17 mouse cellular contexts compared by ENCODE assay signal in genomic region chr1:183041703-183042102, GRCm38 (mm10).
A peak's percentile ranks its signal among the peaks of the same experiment; 100 is the strongest.
DNase-seq lines count a peak whose midpoint lies in the region; ATAC-seq and TF ChIP-seq lines count a peak whose summit lies in the region.
"Had no signal": no experiment of that assay in that cellular context is flagged by ENCODE, and none has a peak within 500 bp of the region (broad histone marks: within the 10 kb centered on the region; RNA-seq: fewer than 3 reads in every experiment).

No protein-coding gene starts in this region.

- 57% methylated on average over 6 of the region's 7 CpGs for WGBS in lung, embryonic 14.5 days
- 50% methylated on average over 6 of the region's 7 CpGs for WGBS in heart, embryonic 15.5 days
- WGBS in forebrain, postnatal 0 days: 58% methylated on average over 6 of the region's 7 CpGs

- TF ChIP-seq CTCF in lung, embryonic 14.5 days (IDR thresholded peaks at IDR 0.05; ENCODE audit: low read depth): no peak
- no peak for TF ChIP-seq CTCF in forebrain, postnatal 0 days (IDR thresholded peaks at IDR 0.05; ENCODE audit: low read depth)

- H3K4me2 ChIP-seq in lung, embryonic 14.5 days: no peak overlapping the region
- H3K4me2 ChIP-seq in heart, embryonic 15.5 days: no peak overlapping the region
- no peak overlapping the region for H3K4me2 ChIP-seq in forebrain, postnatal 0 days (ENCODE audit: low read depth)
- H3K4me2 ChIP-seq: embryonic facial prominence, embryonic 12.5 days; heart, embryonic 13.5 days; hindbrain, embryonic 15.5 days; lung, embryonic 15.5 days; neural tube, embryonic 12.5 days had no signal

- H3K36me3 ChIP-seq in lung, embryonic 14.5 days (ENCODE audit: insufficient read depth): no peaks in the 10 kb centered on the region
- H3K36me3 ChIP-seq in heart, embryonic 15.5 days: no peaks in the 10 kb centered on the region
- no peaks in the 10 kb centered on the region for H3K36me3 ChIP-seq in forebrain, postnatal 0 days (ENCODE audit: insufficient read depth)
- H3K36me3 ChIP-seq: embryonic facial prominence, embryonic 12.5 days; heart, embryonic 13.5 days; hindbrain, embryonic 15.5 days; lung, embryonic 15.5 days; neural tube, embryonic 12.5 days had no signal

- DNase-seq in cerebellum, postnatal 14 days: peak; percentile 65 to 69
- no peak for DNase-seq in cerebellum, adult 9-11 months
- DNase-seq in lung, embryonic 14.5 days: peak; percentile 48
- DNase-seq in lung, adult 18-20 months: no peak
- DNase-seq in lung, postnatal 14 days: peak; percentile 12
- DNase-seq in kidney, postnatal 4 days: no peak
- DNase-seq in forebrain, postnatal 0 days: no peak
- DNase-seq: adrenal gland, postnatal 36 days; liver; right cerebral cortex, postnatal 14 days had no signal

- no peak overlapping the region for H3K9ac ChIP-seq in lung, embryonic 14.5 days
- H3K9ac ChIP-seq in heart, embryonic 15.5 days: no peak overlapping the region
- H3K9ac ChIP-seq in forebrain, postnatal 0 days: no peak overlapping the region
- H3K9ac ChIP-seq: embryonic facial prominence, embryonic 12.5 days; heart, embryonic 13.5 days; hindbrain, embryonic 15.5 days; lung, embryonic 15.5 days; neural tube, embryonic 12.5 days had no signal

- no peak overlapping the region for H3K4me3 ChIP-seq in lung, embryonic 14.5 days (ENCODE audit: low read depth, low read length)
- no peak overlapping the region for H3K4me3 ChIP-seq in heart, embryonic 15.5 days
- H3K4me3 ChIP-seq in forebrain, postnatal 0 days (ENCODE audit: low read depth, low read length): no peak overlapping the region
- H3K4me3 ChIP-seq: embryonic facial prominence, embryonic 12.5 days; heart, embryonic 13.5 days; hindbrain, embryonic 15.5 days; lung, embryonic 15.5 days; neural tube, embryonic 12.5 days had no signal

- H3K4me1 ChIP-seq in lung, embryonic 14.5 days (ENCODE audit: insufficient read depth): peaks cover 1% of the 10 kb centered on the region
- H3K4me1 ChIP-seq in heart, embryonic 15.5 days (replicated peaks): peaks cover 33% of the 10 kb centered on the region
- no peaks in the 10 kb centered on the region for H3K4me1 ChIP-seq in forebrain, postnatal 0 days (ENCODE audit: insufficient read depth)

- H3K9me3 ChIP-seq in lung, embryonic 14.5 days (ENCODE audit: low read depth, low read length): no peaks in the 10 kb centered on the region
- H3K9me3 ChIP-seq in heart, embryonic 15.5 days (replicated peaks): no peaks in the 10 kb centered on the region
- H3K9me3 ChIP-seq in forebrain, postnatal 0 days (ENCODE audit: low read length): no peaks in the 10 kb centered on the region
- H3K9me3 ChIP-seq: embryonic facial prominence, embryonic 12.5 days; heart, embryonic 13.5 days; hindbrain, embryonic 15.5 days; lung, embryonic 15.5 days; neural tube, embryonic 12.5 days had no signal

- H3K27me3 ChIP-seq in lung, embryonic 14.5 days (ENCODE audit: insufficient read depth, low read length): peaks cover 16% of the 10 kb centered on the region
- H3K27me3 ChIP-seq in heart, embryonic 15.5 days: no peaks in the 10 kb centered on the region
- H3K27me3 ChIP-seq in forebrain, postnatal 0 days (ENCODE audit: insufficient read depth, low read length): peaks cover 6% of the 10 kb centered on the region

- no peak; the same call in 1 of the 2 replicates for ATAC-seq in lung, embryonic 14.5 days (ENCODE audit: insufficient read depth)
- ATAC-seq in heart, embryonic 15.5 days (replicated peaks; ENCODE audit: insufficient number of reproducible peaks, insufficient read depth, low FRiP score, low read depth): peak; percentile 58
- no peak for ATAC-seq in forebrain, postnatal 0 days
- ATAC-seq: forebrain, embryonic 16.5 days had no signal

- H3K27ac ChIP-seq in lung, embryonic 14.5 days (ENCODE audit: low read depth): no peak overlapping the region
- no peak overlapping the region for H3K27ac ChIP-seq in heart, embryonic 15.5 days
- H3K27ac ChIP-seq in forebrain, postnatal 0 days (ENCODE audit: low read depth, low read length): no peak overlapping the region
- H3K27ac ChIP-seq: embryonic facial prominence, embryonic 12.5 days; heart, embryonic 13.5 days; hindbrain, embryonic 15.5 days; lung, embryonic 15.5 days; neural tube, embryonic 12.5 days had no signal

Comparison
In these comparisons a context has a peak if more than half of its experiments do, and no peak if none do; other contexts are left out.
1. DNase-seq: peak in cerebellum, postnatal 14 days (2 of 2), lung, embryonic 14.5 days (single experiment) and lung, postnatal 14 days (single experiment); none in cerebellum, adult 9-11 months (single experiment), lung, adult 18-20 months (0 of 2), kidney, postnatal 4 days (0 of 2) and forebrain, postnatal 0 days (single experiment).